Mouse (Mus musculus) splenic B cell, adult 2 months (primary cell): ENCODE data around the gene Tprkb.
A peak's percentile ranks its signal among the peaks of the same experiment; 100 is the strongest.
"Not testable (repeated sequence)": the region's sequence is repeated elsewhere in the genome, so short reads cannot be mapped to it uniquely, and the experiment has no call there.

ENCODE experiments used
- DNase-seq: peaks from one replicate; pipeline ENCODE4 v3.0.0-alpha.2; 2011; ENCODE audit warnings: low read depth, low spot score
- H3K27me3 ChIP-seq: 2 replicates; pipeline ENCODE4 v1.6.1; 2012; ENCODE audit warnings: mild to moderate bottlenecking, low read length, moderate library complexity, mixed read lengths; ENCODE audit not compliant: control insufficient read depth, poor library complexity, insufficient read depth, severe bottlenecking
- H3K36me3 ChIP-seq: 2 replicates; pipeline ENCODE4 v1.6.1; 2012; ENCODE audit warnings: mild to moderate bottlenecking, low read length, moderate library complexity, mixed read lengths; ENCODE audit not compliant: control insufficient read depth, poor library complexity, insufficient read depth, severe bottlenecking

Gene Tprkb

DNA sequence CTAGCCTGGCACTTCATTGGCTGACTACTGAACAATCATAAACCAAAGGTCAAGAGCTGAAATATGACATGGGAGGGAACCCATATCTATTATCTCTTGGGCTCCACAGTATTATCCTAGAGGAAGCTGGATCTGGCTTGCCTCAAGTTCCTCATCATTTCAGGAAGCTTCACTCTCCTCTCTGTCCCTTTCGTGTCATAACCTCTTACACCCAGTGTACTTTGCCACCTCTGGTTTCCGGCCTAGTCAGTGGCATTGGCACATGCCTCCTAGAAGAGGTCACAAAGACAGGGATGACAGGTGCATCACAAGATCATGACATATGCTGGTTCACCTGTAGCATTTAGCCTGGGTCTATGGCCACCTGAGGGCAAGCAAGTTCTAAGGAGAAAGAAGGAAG, 9.4 kb upstream of the Tprkb start:
- H3K36me3 ChIP-seq: no peaks in the 10 kb centered on the region
- no peaks in the 10 kb centered on the region for H3K27me3 ChIP-seq
- DNase-seq: no peak

DNA sequence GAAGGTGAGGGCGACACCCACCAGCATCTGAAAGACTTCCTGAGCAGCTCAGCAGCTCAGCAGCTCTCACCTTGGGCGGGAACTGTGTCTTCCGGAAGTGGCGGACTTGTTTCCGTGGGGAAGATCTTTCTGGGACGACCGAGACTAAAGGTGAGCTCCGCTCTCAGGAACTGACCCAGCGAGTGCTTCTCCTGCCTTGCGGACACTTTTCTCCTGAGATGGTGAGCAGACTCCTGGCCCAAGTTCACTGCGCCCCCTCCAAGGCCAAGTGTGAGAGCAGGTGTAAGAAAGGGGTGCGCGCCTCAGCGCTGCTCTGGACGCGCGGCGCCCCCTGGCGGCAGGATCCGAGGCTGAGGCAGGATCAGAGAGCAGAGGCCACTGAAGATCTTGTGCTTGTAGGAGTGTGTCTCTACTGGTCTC, 7.0 kb upstream of the Tprkb start, which contains the start of gene Nat8f4:
Gene Nat8f4, minus strand, starts transcription at position 243 of the 420 bp plus-strand sequence.
- peak; percentile 68 for DNase-seq
- not testable (repeated sequence) for H3K27me3 ChIP-seq, H3K36me3 ChIP-seq

DNA sequence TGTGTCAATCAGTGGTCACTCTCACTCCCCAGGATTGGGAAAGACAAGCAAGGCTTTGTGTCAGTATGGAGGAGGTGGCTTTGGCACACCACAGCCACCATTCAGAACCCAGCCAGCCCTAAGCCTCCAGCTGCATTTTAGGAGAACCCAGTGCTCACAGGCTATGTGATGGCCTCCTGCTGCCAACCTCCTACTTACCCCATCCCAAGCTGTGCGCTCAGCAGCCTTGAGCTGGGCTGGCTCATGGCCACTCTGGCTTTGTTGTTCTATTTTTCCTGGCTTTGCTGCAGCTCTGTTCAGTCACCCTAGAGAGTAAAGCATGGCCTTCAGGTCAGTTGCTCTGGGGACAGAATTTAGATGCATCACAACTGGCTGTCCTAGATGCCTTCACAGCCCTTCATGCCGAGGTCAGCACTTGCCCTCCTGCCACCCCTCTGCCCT, 4.7 kb upstream of the Tprkb start:
- DNase-seq, H3K27me3 ChIP-seq, H3K36me3 ChIP-seq: not testable (repeated sequence)

DNA sequence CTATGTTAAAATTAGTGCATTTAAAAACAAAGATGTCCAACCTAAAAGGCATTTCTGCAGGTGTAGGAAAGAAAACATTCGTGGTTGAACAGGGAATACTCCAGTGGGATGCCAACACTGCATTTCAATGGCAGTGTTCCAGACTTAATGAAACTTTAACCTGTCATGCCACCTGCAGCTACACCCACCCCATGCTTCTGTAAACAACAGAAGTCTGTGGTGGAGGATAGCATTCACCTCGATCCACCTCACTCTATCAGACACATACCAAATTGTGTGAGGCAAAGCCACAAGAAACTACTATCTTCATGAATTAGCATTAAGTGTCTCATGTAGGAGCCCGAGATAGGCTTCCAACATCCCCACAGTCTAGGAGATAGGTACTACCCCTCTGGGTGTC, 3.3 kb upstream of the Tprkb start:
- Histone ChIP-seq H3K36me3 (no peaks in the 10 kb centered on the region; the same call in 1 of the 2 replicates), H3K27me3 (no peaks in the 10 kb centered on the region)
- DNase-seq: no peak

DNA sequence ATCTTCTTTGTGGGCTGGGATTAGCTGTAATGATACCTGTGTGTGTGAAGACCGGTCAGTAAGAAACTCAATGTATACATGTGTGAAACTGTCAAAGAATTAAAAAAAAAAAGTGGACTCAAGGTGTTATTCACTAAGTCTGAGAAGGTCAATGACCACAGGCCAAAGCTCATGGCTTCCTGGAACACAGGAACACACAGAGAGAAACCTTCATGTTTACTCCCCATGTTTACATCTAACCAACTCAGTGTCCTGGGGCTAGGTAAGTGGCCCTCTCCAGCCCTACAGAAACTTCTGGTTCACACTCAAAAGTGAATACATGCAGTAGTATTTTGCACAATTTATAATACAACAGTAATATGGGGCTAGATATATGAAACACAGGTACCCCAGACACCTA, 2.0 kb upstream of the Tprkb start:
- no peaks in the 10 kb centered on the region; the same call in 1 of the 2 replicates for H3K36me3 ChIP-seq
- H3K27me3 ChIP-seq: no peaks in the 10 kb centered on the region
- no peak for DNase-seq

DNA sequence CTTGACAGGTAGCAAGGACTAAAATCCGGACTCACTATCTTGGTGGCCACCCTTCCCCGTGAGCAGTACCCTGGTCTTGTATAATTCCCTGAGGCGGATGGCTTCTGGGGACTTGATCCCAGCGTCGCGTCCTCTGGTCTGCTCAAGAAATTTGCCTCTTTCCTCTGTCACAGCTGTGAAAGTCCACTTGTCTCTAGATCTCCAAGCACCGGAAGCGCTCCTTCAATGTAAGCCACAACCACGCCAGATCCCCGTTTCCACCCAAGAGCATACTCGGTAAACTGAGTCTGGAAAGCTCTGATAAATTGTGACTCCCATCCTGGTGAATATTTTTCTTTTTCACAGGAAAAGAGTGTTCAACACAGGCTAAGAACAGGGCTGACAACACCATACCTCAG, 3.5 kb downstream of the Tprkb start:
- H3K27me3 ChIP-seq: no peaks in the 10 kb centered on the region
- H3K36me3 ChIP-seq: no peaks in the 10 kb centered on the region; the same call in 1 of the 2 replicates
- DNase-seq: peak; percentile 15

DNA sequence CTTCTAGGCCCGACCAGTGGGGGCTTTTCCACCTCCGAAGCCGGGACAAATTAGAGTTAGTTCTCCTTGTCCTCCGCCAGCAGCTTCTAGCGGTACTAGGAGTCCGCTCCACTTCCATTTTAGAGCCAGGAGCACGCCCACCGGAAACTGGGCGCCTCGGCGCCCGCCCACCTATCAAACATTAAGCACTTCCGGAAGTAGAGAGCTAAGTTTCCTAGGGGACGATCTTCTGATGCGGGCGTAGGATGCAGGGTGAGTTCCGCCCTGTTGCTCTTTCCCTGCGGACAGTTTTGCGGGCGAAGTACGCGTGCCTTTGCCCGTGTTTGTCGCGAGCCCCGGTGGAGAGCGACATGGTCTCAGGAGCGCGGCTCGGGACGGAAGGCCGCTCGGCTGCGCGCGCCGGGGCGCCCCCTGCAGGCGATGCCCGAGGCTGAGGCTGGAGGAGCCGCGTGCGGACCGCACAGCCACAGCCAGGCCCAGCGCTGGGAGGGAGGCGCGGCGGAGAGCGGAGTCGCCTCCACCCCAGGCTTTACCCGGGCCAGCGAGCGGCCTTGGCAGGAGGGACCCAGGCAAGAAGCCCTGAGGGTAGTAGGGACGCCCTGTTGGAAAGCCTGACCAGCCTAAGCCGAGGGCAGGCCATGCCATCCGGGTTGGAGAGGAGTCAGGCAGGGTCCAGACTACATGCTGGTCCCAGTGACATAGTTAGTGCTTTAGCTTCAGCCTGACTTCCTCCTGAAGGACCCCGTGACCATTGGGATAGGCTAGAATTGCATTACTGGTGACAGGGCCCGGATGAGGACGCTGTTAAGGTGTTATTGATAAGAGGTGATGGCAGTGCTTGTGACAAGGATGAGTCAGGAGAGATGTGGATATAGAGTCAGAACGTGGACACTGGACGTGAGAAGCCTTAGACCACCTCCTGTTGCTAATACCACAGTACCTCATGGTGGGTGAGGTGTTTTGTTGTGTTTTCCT, 4.2 kb downstream of the Tprkb start, which contains the start of gene Nat8f1:
Gene Nat8f1, minus strand, starts transcription at position 149 of the 975 bp plus-strand sequence.
- H3K36me3 ChIP-seq: not testable (repeated sequence)
- DNase-seq: peak; percentile 88

DNA sequence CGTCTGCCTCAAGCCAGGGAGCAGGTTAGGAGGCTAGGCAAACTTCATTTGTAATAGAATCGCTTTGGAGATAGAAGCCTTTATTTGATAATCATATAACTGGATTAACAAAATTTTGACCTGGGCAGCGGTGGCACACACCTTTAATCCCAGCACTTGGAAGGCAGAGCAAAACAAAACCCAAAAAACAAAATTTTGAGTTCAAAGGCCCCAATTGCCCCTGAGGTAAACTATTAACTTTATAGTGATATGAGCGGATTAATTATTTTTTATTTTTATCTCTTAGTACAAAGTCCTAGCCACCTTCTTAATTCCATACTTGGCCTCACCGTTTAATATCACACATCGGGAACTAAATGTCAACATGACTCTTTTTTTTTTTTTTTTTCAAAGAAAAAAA, 4.9 kb downstream of the Tprkb start:
- no peak for DNase-seq
- no peaks in the 10 kb centered on the region; the same call in 1 of the 2 replicates for H3K36me3 ChIP-seq
- no peaks in the 10 kb centered on the region for H3K27me3 ChIP-seq

More for the DNA sequence above, 4.2 kb downstream of the Tprkb start, which contains the start of gene Nat8f1:
- H3K27me3 ChIP-seq: not testable (repeated sequence)

DNA sequence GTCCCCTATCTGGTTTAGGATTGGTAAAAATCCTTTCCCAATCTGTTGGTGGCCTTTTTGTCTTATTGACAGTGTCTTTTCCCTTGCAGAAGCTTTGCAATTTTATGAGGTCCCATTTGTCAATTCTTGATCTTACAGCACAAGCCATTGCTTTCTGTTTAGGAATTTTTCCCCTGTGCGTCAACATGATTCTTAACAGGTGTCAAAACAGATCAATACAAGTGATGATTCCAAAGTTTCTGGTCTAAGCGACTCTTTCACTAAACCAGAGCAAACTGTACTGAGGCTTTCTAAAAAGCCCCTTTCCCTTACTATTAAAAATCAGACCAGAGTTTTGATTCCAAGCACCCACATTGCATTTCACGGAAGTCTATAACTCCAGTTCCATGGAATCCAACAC, 6.7 kb downstream of the Tprkb start:
- DNase-seq, H3K27me3 ChIP-seq, H3K36me3 ChIP-seq: not testable (repeated sequence)

DNA sequence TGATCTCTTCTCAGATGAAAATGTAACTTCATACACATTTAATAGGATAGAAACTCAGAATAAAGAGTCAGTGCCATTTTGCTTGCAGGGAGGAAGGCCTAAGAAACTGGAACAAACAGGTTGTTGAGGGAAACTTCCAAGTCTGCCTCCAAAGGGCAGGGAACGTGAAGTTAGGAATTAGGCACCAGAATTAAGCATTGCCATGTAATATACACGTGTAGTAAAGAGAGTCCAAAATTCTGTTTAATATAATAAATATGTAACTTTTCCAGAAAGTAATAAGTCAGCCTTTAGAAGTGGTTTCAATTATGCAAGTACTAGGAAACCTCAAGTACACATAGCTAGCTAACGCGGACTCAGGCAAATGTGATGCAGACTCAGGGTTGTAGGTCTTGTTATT, 7.7 kb downstream of the Tprkb start:
- H3K27me3 ChIP-seq: no peaks in the 10 kb centered on the region
- no peaks in the 10 kb centered on the region; the same call in 1 of the 2 replicates for H3K36me3 ChIP-seq
- no peak for DNase-seq

DNA sequence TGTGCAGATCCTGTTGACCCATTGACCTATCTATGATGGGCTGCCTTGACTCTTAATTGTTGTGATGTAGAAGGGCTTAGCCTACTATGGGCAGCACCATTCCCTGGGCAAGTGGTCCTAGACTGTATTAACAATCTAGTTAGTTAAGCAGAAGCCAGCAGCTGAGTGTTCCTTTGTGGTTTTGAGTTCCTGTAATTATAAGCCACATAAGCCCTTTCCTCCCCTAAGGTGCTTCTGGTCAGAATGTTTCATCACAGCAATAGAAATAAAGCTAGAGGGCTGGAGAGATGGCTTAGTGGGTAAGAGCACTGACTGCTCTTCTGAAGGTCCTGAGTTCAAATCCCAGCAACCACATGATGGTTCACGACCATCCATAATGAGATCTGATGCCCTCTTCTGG, 12.0 kb downstream of the Tprkb start:
- H3K36me3 ChIP-seq: peaks cover 4% of the 10 kb centered on the region

DNA sequence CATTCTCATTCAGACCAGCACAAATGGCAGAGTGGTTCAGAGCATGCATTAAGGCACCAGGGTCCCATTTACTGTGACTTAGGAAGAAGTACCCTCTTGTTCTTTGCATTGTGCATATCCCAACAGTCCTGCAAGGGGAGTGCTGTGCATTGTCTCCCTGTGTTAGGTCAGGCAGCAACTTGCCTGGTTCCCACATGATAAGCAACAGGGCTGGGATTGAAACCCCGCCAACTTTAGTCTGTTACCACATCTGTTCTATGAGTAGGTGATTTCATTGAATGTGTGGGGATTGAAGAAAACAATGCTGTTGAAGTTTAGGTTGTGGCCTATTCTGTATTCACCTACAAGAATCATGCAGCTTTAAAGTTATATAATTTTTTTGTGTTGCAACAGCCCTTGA, 15.0 kb downstream of the Tprkb start:
- peaks cover 4% of the 10 kb centered on the region for H3K36me3 ChIP-seq
- H3K27me3 ChIP-seq: no peaks in the 10 kb centered on the region
- DNase-seq: no peak

More for the DNA sequence above, 12.0 kb downstream of the Tprkb start:
- no peak for DNase-seq
- H3K27me3 ChIP-seq: no peaks in the 10 kb centered on the region

DNA sequence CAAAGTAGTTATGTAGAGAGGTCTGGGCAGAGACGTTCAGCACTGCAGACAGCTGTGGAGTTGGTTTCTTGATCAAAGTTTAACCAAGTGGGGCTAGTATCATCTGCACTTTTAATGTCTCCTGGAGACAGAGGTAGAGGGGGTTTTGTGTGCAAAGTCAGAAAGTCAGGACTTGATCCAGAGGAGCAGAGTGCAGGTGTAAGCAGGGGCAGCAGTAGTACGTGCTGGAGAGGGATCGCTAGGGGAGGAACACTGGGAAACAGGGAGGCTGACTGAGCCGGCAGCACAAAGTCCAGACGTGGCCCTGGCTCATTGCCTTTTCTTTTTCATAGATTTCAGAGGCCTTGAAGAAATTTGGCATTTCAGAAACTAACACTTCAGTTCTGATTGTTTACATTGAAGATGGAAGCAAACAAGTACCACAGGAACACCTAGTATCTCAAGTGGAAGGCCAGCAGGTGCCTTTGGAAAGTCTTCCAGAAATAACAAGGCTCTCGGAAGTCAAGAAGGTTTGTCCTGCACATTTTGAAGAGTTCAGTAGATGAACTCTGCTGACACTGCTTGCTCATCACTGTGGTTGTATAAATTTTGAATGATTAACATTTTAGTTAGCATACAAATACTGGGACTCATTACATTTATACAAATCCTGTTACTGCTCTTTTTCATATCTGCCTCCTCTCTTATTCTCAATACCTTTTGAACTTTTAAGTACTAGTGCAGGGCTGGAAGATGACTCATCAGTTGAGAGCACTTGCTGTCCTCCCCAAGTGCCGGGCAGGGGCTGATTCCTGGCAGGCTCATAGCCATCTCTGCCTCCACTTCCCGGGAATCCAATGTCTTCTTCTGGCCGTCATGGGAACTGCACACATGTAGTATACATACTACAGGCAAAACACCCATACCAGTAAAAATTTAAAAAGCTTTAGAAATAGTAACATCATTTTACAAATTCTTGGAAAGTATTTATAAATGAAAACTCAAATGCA, 16.1 kb downstream of the Tprkb start:
- H3K27me3 ChIP-seq: no peaks in the 10 kb centered on the region
- no peak for DNase-seq

DNA sequence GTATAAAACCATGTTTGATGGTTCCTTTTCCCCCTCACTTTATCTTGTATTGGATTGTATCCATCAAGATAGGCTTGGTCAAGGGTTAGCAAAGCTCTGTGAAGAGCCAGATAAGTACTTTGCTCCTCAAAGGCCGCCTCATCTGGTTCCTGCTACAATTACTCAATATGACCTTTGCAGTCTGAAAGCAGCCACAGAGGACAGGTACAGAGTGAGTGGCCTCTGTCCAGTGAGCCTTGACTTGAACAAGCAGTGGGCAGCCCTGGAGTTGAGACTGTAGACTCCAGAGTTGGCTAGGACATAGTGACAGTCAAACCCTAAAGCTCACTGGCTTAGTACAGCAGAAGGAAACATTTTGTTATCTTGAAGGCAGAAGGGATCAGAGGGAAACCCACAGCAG, 17.6 kb downstream of the Tprkb start:
- no peak for DNase-seq
- Histone ChIP-seq H3K36me3 (peaks cover 4% of the 10 kb centered on the region), H3K27me3 (no peaks in the 10 kb centered on the region)

More for the DNA sequence above, 16.1 kb downstream of the Tprkb start:
- H3K36me3 ChIP-seq: peaks cover 4% of the 10 kb centered on the region
